Mouse (Mus musculus): ENCODE measurements around the gene Grm4.

The Grm4 gene

GRCm38 (mm10) chr17:27521303-27521702 is at the start of gene Grm4:
Grm4 (minus strand) TSS chr17:27521403.
- ATAC-seq (ENCODE audit: insufficient number of reproducible peaks, low FRiP score, low TSS enrichment) = no peak

- no peak for ATAC-seq (ENCODE audit: insufficient number of reproducible peaks, low FRiP score, low TSS enrichment)
Observed at GRCm38 (mm10) chr17:27568228-27568627, 47.0 kb upstream of the Grm4 start.

- no peak for ATAC-seq (ENCODE audit: insufficient number of reproducible peaks, low FRiP score, low TSS enrichment)
Observed at GRCm38 (mm10) chr17:27565942-27566267, 44.7 kb upstream of the Grm4 start.

- peak; percentile 79 for ATAC-seq (ENCODE audit: insufficient number of reproducible peaks, low FRiP score, low TSS enrichment)
Observed at GRCm38 (mm10) chr17:27565163-27565941, 44.1 kb upstream of the Grm4 start, which contains the start of gene AI413582. AI413582 (minus strand) TSS chr17:27565756.

DNA sequence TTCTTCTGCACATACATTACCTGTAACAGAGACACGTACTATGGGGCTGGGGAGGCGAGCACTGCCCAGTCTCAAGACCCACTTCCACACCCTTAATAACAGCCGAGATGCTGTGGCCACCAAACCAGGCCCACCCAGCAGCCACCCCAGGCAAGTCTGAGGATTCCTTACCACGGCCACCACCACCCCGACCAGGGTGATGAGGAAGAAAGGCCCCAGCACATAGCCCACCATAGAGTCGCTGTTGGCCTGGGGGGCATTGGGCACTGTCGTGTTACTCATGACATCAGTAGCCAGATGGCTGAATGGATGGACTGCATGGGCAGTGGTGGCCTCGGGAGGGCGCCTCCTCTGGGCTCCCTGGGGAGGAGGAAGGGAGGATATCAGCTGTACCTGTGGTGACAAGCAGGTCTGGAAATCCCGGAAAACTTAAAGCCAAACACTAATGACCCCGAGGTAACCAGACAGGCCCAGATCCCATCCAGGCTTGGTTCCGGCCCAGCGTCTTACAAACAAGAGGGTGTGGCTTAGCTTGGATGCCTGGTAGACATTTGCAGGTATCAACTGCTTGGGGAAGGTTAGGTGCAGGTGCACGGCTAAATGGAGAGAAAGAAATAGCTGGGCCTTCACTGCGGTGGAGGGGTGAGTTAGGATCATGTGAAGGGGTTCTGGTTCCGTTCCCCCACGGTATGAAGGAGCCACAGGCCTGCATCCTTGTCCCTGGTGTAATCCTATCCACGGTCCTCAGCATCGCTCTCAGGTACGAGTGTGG is 43.4 kb upstream of the Grm4 start:
- ATAC-seq (ENCODE audit: insufficient number of reproducible peaks, low FRiP score, low TSS enrichment) = peak; percentile 2; the same call in 1 of the 2 replicates

GRCm38 (mm10) chr17:27563771-27564244 is 42.6 kb upstream of the Grm4 start:
- ATAC-seq (ENCODE audit: insufficient number of reproducible peaks, low FRiP score, low TSS enrichment) = no peak

- no peak for ATAC-seq (ENCODE audit: insufficient number of reproducible peaks, low FRiP score, low TSS enrichment)
Observed at GRCm38 (mm10) chr17:27561809-27562526, 40.8 kb upstream of the Grm4 start.

- ATAC-seq (ENCODE audit: insufficient number of reproducible peaks, low FRiP score, low TSS enrichment) = no peak
Observed at GRCm38 (mm10) chr17:27560926-27561480, 39.8 kb upstream of the Grm4 start.

DNA sequence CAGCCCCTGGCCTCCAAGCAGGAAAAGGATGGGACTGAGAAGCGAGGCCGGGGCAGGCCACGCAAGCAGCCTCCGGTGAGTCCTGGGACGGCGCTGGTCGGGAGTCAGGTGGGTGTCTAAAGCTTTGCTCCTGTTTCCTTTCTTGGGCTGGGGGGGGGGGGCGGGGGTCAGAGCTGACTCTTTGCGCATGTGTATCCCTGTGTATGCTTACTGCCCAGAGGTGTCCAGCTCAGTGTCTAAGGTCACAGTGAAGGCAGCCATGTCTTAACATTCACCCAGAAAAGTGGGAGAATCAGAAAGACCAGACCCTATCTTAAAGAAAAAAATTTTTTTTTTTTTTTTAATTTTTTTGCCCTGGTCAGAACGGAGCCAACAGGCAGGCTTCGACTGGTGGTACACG is 38.4 kb upstream of the Grm4 start:
- no peak for ATAC-seq (ENCODE audit: insufficient number of reproducible peaks, low FRiP score, low TSS enrichment)

DNA sequence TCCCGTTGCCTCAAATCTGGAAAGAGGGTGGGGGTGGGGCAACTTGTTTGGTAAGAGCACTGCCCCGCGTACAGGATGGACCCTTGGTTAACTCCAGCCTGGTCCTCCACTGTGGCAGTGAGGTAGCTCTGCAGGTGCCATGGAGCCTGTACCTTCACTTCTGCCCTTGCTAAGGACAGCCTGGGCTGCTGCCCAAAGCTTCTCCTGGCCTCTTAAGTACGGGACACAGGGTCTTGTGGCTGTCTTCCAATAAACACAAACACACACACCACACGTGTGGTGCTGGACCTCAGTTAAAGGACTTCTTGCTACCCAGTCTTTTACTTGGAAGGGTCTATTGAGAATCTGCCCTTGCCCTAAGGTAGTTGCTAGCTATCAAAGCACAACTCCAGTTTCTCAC is 37.6 kb upstream of the Grm4 start:
- ATAC-seq (ENCODE audit: insufficient number of reproducible peaks, low FRiP score, low TSS enrichment) = no peak

DNA sequence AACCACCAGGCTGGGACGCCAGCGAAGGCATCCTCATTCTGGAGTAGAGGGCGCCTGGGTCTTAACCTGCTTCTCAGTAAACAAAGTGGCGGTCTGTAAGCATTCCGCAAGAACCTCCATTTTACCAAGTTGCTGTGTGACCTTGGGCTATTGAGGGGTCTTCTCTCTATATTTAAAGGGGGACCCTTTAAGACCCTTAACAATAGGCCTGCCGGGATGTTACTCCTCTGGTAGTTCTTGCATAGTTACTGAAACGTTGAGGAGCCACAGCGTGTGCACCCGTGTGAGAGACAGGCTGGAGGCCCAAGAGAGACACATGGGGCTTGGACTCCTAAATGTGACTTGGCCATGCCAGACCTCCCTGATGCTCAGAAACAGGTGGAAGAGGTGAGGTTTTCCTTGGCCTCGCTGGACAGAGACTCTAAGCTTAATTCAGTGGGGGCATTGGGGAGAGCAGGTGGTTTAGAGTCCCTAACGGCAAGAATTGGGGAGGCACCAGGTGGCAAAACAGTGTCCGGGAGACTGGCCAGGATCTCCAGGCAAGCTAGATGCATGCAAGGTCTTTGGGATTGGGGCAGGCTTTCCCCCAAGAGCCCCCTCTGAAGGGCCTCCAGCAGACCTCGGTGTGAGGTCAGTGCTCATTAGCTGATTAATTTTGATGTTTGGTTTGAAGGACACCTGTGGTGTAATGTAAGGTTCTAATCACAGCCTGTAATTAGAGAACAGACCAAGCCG is 36.9 kb upstream of the Grm4 start:
- ATAC-seq (ENCODE audit: insufficient number of reproducible peaks, low FRiP score, low TSS enrichment) = no peak

DNA sequence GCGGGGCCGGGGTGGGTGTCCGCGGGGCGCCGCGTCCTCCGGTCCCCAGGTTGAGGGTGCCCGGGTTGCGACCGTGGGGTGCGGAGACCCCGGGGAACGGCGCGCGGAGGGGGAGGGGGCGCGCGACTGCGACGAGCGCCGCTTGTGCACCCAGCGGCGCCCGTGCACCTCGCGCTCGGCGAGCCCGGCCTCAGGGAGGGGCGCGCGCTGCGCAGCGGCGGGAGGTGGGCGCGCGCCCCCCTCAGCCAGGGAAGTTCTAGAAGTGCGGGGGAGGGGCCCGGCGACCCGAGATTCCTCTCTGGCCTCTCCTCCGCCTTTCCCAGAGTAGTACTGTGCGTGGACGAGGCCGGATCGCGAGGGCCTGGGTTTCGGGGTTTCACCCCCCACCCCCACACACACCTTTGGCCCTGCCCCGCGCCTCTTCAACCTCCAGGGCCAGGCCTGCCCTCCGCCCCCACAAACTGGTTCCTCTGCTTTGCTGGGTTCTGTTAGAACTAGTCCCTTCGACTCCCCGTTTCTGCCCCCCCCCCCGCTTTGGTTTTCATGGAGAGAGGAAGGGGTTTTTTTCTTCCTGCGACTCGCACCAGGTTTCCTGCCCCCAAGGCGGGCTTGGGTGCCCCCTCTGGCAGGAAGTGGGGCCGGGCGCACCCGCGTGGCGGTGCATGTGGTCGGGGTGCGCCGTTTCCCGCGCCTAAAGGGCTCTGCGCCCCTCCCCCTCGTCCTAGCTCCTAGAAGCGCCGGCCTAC is 36.2 kb upstream of the Grm4 start:
- ATAC-seq (ENCODE audit: insufficient number of reproducible peaks, low FRiP score, low TSS enrichment) = no peak

DNA sequence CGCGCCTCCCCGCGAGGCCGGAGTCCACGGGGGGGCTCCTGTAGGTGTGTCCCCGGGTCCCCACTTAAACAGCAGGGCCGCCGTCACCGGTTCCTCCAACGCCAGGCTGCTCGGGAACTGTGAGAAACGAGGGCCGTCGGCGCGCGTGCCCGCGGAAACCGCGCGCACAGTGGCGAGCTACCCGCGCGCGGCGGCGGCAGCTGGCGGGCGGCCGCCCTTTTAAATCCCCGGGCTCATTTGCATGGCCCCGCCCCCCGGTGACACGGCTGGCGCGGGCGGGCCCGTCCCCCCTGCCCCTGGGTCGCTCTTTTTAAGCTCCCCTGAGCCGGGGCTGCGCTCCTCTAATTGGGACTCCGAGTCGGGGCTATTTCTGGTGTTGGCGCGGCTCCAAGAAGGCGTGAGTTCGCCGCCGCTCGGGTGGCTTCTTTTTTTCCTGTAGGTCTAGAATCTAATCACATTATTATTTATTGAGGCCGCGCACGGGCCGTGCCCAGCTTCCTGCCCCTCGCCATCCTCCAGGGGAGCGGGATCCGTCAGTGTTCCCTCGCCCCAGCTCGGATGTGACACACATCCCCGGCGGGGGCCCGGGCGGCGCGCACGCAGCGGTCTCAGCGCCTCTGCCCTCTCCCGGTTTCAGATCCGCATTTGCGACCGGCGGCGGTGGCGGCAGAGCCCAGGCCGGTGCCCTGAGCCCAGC is 35.3 kb upstream of the Grm4 start, which contains the start of gene Hmga1:
Hmga1 (plus strand) TSS at position 183 of the 697 bp plus-strand sequence.
- ATAC-seq (ENCODE audit: insufficient number of reproducible peaks, low FRiP score, low TSS enrichment) = peak; percentile 38; the same call in 1 of the 2 replicates

GRCm38 (mm10) chr17:27555512-27556172 is 34.4 kb upstream of the Grm4 start:
- ATAC-seq (ENCODE audit: insufficient number of reproducible peaks, low FRiP score, low TSS enrichment) = no peak

GRCm38 (mm10) chr17:27555075-27555511 is 33.9 kb upstream of the Grm4 start:
- ATAC-seq (ENCODE audit: insufficient number of reproducible peaks, low FRiP score, low TSS enrichment) = no peak

- no peak for ATAC-seq (ENCODE audit: insufficient number of reproducible peaks, low FRiP score, low TSS enrichment)
Observed at GRCm38 (mm10) chr17:27554062-27554960, 33.1 kb upstream of the Grm4 start.
